Mouse (Mus musculus) urinary bladder, postnatal 14 days (tissue): ENCODE measurements around the gene Gm29776.
A peak's percentile ranks its signal among the peaks of the same experiment; 100 is the strongest.

Experiments used
- DNase-seq: peaks from one replicate; pipeline ENCODE4 v3.0.0; 2021; ENCODE audit warnings: low spot score

Gene Gm29776

DNA sequence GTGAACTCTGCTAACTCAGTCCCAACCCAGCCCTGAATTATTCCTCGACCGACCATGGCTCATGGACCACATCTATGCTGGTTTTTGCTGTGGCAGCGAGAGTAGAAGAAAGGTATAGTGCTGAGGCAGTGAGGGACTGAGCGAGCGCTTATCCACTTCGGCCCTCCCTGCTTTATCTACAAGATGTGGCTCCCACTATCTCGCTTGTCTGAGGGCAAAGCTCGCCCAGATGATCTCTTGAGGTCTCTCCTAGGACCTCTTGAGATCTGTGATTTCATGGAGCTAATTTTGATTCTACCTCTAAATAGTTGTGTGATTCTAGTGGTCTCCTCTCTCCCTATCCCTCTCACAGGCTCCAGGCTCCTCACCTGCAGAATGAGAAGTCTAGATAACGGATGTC, 10.4 kb upstream of the Gm29776 start:
- DNase-seq, result no peak

- no peak for DNase-seq
Measured at GRCm38 (mm10) chr14:54706589-54707320, 8.1 kb upstream of the Gm29776 start.

GRCm38 (mm10) chr14:54705844-54706243, 7.2 kb upstream of the Gm29776 start:
- no peak for DNase-seq

DNA sequence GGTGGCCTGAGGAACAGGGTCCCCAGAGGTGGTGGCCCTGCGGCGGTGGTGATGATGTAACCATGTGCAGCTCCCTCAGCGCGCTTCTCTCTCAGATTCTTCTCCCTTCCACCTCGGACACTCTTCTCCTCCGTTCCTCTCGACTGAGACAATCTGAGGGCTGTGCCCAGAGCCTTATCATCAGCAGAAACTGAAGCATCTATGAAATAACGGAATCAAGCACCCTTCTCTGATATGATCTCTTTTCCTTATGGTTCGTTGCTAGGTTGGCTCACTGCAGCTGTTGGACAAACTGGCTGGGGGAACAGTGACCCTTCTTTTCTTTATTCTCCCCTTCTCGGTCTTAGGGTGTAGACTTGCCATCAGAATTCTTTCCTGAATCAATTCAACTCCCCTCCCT, 4.6 kb upstream of the Gm29776 start:
- no peak for DNase-seq

- DNase-seq, result peak; percentile 87
Measured at GRCm38 (mm10) chr14:54701298-54701697, 2.7 kb upstream of the Gm29776 start.

DNA sequence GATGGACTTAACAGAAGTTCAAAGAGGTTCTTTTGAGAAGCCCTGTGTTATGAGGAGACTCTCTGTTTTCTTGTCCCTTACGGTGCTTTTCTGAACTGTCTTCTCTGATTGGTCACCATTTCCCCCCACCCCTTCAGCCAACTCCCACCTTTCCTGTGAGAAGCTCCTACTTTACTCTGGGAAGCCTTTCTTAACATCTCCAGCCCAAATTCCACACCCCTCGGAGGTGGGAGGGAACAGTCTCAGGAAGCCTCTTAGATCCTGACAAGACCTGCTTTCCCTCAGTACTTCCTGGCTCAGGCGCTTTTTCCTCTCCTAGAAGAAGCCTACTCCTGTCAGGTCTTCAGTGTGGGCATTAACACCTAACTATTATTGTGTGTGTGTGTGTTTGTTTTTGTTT, 953 bp upstream of the Gm29776 start:
- DNase-seq, result no peak

DNA sequence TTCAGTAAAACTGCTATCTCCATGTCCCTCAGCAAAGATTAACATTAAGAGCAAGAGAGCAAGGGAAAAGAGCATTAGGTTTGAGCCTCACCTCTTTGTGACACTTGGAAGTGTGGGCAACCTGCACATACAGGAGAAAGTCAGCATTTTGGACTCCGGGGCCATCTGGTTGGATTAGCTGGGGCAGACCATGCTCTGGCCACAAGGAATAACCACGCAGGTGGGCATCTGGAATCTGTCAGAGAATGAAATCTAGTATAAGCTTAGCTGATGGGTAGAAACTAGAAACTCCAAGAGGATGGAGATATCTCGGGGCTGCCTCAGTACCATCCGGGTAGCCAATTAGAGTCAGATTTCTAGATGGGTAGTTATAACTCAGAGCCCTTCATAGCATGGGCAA, 1.9 kb downstream of the Gm29776 start:
- DNase-seq, result no peak

DNA sequence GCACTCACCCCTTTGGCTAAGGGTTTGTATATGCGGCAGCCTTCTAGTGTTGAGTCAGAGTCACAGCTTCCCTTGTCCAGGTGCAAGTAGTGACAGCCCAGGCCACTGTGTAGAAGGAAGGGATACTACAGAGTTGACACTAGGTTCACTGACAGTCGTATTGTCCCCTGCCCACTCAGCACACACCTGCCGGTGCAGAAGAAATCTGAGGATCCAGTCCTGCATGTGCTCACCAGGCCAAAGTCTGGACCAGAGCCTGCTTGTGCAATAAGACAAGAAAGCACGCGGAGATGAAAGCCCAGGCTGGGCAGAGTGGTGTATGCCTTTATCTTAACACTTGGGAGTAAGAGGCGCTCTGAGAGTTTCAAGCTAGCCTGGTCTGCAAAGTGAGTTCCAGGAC, 3.6 kb downstream of the Gm29776 start:
- DNase-seq, result no peak

DNA sequence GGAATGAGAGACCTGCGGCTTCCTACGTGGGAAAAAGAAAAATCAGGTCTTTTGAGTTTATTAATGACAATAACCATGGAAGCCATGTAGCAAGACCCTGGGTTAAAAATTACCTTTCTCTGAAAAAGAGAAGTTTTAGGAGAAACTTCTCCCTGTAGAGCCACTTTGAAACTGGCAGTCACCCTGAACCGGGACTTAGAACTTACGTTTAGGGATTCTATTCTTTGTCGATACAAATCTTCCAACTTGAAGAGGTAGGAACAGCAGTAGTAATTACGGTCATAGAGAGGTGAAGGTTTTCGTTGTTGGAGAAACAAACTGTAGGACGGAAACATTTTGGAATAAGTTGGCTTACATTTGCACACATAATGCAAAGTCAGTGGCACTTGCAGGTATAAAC, 11.4 kb downstream of the Gm29776 start:
- no peak for DNase-seq

GRCm38 (mm10) chr14:54686522-54687143, 12.0 kb downstream of the Gm29776 start, which contains the start of gene Acin1:
Gene Acin1, minus strand, starts transcription at chr14:54686931.
- DNase-seq, result peak; percentile 100

- DNase-seq, result peak; percentile 76
Measured at GRCm38 (mm10) chr14:54686063-54686521, 12.5 kb downstream of the Gm29776 start, which contains the start of gene 1700123O20Rik. Gene 1700123O20Rik, plus strand, starts transcription at chr14:54686216.

- DNase-seq, result no peak
Measured at GRCm38 (mm10) chr14:54685471-54685870, 13.2 kb downstream of the Gm29776 start.

GRCm38 (mm10) chr14:54682396-54682795, 16.2 kb downstream of the Gm29776 start:
- DNase-seq, result no peak

- DNase-seq, result no peak
Measured at GRCm38 (mm10) chr14:54678657-54679304, 19.9 kb downstream of the Gm29776 start.

DNA sequence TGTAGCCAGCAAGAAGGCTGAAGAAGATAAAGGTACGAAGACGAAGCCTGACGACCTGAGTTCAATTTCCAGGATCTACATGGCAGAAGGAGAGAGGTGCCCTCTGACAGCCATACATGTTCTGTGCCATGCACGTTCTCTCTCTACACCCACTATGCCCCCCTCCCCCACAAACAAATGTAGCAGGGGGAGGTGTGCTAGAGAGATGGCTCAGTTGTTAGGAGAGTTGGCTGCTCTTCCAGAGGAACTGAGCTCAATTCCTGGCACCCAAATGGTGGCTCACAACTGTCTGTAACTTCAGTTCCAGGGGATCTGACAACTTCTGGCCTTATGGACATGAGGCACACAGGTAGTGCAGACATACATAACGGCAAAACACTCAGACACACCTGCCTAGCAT, 22.3 kb downstream of the Gm29776 start:
- DNase-seq, result no peak

- peak; percentile 49 for DNase-seq
Measured at GRCm38 (mm10) chr14:54674317-54674716, 24.3 kb downstream of the Gm29776 start.

GRCm38 (mm10) chr14:54669381-54669780, 29.3 kb downstream of the Gm29776 start:
- DNase-seq, result peak; percentile 48

- DNase-seq, result no peak
Measured at GRCm38 (mm10) chr14:54664477-54665222, 34.0 kb downstream of the Gm29776 start.

DNA sequence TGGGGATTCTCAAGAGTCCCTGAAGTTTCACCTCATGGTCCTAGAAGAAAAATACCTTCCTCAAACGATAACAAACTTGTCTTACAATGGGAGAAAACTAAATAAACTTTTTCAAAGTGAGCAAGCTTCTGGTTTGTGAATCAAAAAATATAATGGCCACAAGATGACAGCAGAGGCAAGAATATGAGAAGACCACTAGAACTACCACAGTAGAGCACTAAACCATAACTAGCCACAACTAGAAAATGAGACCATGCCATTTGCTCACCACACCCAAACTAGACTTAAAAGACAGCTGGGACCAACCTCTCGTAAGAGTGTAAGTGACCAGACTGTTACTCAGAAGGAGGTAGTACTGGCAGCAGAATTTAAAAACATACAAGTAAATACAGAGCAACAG, 38.6 kb downstream of the Gm29776 start:
- DNase-seq, result no peak

DNA sequence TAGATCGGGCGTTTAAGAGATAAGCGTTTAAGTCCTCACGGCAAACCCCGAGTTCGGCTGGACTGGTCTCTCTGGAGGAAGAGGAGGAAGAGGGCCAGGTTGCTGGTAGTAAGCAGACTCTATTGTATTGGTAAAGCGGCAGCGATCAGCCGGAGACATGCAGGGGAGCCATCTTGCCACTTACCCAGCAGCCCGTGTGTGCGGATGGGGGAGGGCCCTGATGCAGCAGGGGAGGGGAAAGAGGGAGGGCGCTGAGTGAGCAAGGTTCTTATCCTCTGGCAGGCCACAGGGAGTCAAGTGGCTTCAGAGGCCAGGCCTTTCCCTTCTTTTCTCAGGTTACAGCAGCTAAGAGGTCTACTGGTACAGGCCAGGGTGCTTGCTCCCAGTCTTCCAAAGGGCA, 45.1 kb downstream of the Gm29776 start:
- DNase-seq, result peak; percentile 88

- no peak for DNase-seq
Measured at GRCm38 (mm10) chr14:54652787-54653186, 45.8 kb downstream of the Gm29776 start.

DNA sequence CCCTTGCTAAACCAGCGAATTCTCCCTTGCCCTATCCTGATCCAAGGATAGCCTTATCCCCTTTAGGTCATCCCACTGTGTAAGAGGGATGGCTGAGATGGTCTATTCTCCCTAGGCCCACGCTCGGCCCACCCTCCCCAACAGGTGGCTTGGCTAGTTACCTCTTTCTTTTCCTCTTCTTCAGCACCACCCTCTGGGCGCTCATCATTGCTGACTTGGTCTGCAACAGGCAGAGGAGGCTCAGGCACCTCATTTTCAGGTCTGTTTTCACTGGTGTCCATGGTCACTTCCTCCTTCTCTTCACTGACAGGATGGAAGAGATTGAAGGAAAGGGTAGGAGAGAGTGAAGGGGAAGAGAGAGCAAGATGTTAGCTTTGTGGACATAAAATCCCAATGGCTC, 47.1 kb downstream of the Gm29776 start:
- no peak for DNase-seq
